Mouse (Mus musculus) MEL (cell line): ENCODE measurements at regions not wholly inside any gene's neighbourhood (a gene's known extent, or its start where the extent isn't known, plus 50 kb on each side); places are given as distances from the start of the nearest gene placed in this dataset.

Source experiments
- DNase-seq: peaks from one replicate; pipeline ENCODE4 v3.0.0; 2011; ENCODE audit warnings: low read depth, low spot score
- H3K27ac ChIP-seq: 2 replicates; pipeline ENCODE4 v1.5.1; 2012; ENCODE audit warnings: low read depth, mild to moderate bottlenecking, control low read depth, low read length, moderate library complexity; ENCODE audit not compliant: control insufficient read depth
- H3K27me3 ChIP-seq, 2 experiments: fragments of 150-350 bp in 1 of 2; sonication (generic) in 1 of 2; 2 replicates each; pipeline ENCODE4 v1.6.1; 2012; ENCODE audit warnings: low read length in 2 of 2, mild to moderate bottlenecking in 2 of 2, improper control_type of control experiment in 1 of 2, moderate library complexity in 1 of 2; ENCODE audit not compliant: insufficient read depth in 2 of 2, control insufficient read depth in 1 of 2
- H3K36me3 ChIP-seq, 2 experiments: 2 replicates each; pipeline ENCODE4 v1.6.1; 2012 to 2014; ENCODE audit warnings: low read length in 2 of 2, improper control_type of control experiment in 1 of 2, inconsistent platforms in 1 of 2, mild to moderate bottlenecking in 1 of 2; ENCODE audit not compliant: insufficient read depth in 2 of 2, control insufficient read depth in 1 of 2
- H3K4me1 ChIP-seq, 2 experiments: fragments of 150-350 bp in 1 of 2; sonication (generic) in 1 of 2; 2 replicates each; pipeline ENCODE4 v1.6.1; 2012; ENCODE audit warnings: low read length in 2 of 2, improper control_type of control experiment in 1 of 2, mild to moderate bottlenecking in 1 of 2; ENCODE audit not compliant: insufficient read depth in 2 of 2, control insufficient read depth in 1 of 2
- H3K4me3 ChIP-seq, 2 experiments: fragments of 150-350 bp in 1 of 2; sonication (generic) in 1 of 2; 2 replicates each; pipeline ENCODE4 v1.5.1; 2012; ENCODE audit warnings: low read depth in 2 of 2, low read length in 2 of 2, mild to moderate bottlenecking in 2 of 2, moderate library complexity in 2 of 2, control low read depth in 1 of 2, improper control_type of control experiment in 1 of 2; ENCODE audit not compliant: control insufficient read depth in 1 of 2, insufficient read depth in 1 of 2
- H3K79me2 ChIP-seq: 2 replicates; pipeline ENCODE4 v1.6.1; 2012; ENCODE audit warnings: mild to moderate bottlenecking, low read length, moderate library complexity; ENCODE audit not compliant: control insufficient read depth, poor library complexity, insufficient read depth
- H3K9ac ChIP-seq: 2 replicates; pipeline ENCODE4 v1.6.1; 2012; ENCODE audit warnings: low read depth, mild to moderate bottlenecking, control low read depth, low read length, moderate library complexity; ENCODE audit not compliant: control insufficient read depth, poor library complexity, severe bottlenecking
- H3K9me3 ChIP-seq: fragments of 150-350 bp; sonication (generic); replicated peaks from 2 replicates; pipeline ENCODE4 v1.6.1; 2012; ENCODE audit warnings: mild to moderate bottlenecking, low read length, improper control_type of control experiment, moderate library complexity; ENCODE audit not compliant: insufficient read depth
- BHLHE40 ChIP-seq: IDR thresholded peaks from 2 replicates; pipeline ENCODE4 v1.6.1; 2012; ENCODE audit warnings: low read depth, mild to moderate bottlenecking, inconsistent platforms, low read length, improper control_type of control experiment, borderline replicate concordance
- ELF1 ChIP-seq: IDR thresholded peaks from 2 replicates; pipeline ENCODE4 v1.6.1; 2014; ENCODE audit warnings: low read depth, mild to moderate bottlenecking, inconsistent platforms, low read length, improper control_type of control experiment, moderate library complexity
- EP300 ChIP-seq, 2 experiments: IDR thresholded peaks; 2 replicates each; pipeline ENCODE4 v1.6.1; 2011; ENCODE audit warnings: improper control_type of control experiment in 2 of 2, low read length in 2 of 2, low read depth in 1 of 2, mild to moderate bottlenecking in 1 of 2
- GABPA ChIP-seq: IDR thresholded peaks from 2 replicates; pipeline ENCODE4 v1.6.1; 2012; ENCODE audit warnings: low read depth, mild to moderate bottlenecking, inconsistent platforms, low read length, improper control_type of control experiment, moderate library complexity
- GATA1 ChIP-seq: IDR thresholded peaks from 2 replicates; pipeline ENCODE4 v1.6.1; 2011; ENCODE audit warnings: low read depth, low read length, improper control_type of control experiment
- JUND ChIP-seq: IDR thresholded peaks from 2 replicates; pipeline ENCODE4 v1.6.1; 2011; ENCODE audit warnings: low read depth, mild to moderate bottlenecking, improper control_type of control experiment, low read length
- KAT2A ChIP-seq: conservative IDR thresholded peaks from 2 replicates; pipeline ENCODE4 v1.6.1; 2012; ENCODE audit warnings: low read depth, low read length, improper control_type of control experiment, inconsistent platforms
- MEF2A ChIP-seq: IDR thresholded peaks from 2 replicates; pipeline ENCODE4 v1.6.1; 2014; ENCODE audit warnings: low read depth, mild to moderate bottlenecking, inconsistent platforms, low read length, improper control_type of control experiment; ENCODE audit not compliant: poor library complexity, insufficient replicate concordance, severe bottlenecking; ENCODE audit errors: extremely low read depth
- MXI1 ChIP-seq: IDR thresholded peaks from 2 replicates; pipeline ENCODE4 v1.6.1; 2011; ENCODE audit warnings: mild to moderate bottlenecking, low read depth, low read length, improper control_type of control experiment
- MYB ChIP-seq: IDR thresholded peaks from 2 replicates; pipeline ENCODE4 v1.6.1; 2011; ENCODE audit warnings: mild to moderate bottlenecking, low read depth, low read length, improper control_type of control experiment
- MYC ChIP-seq: IDR thresholded peaks from 2 replicates; pipeline ENCODE4 v1.6.1; 2011; ENCODE audit warnings: low read depth, mild to moderate bottlenecking, low read length, improper control_type of control experiment, moderate library complexity
- POLR2A ChIP-seq, 2 experiments: IDR thresholded peaks; 2 replicates each; pipeline ENCODE4 v1.6.1; 2011 to 2012; ENCODE audit warnings: low read length in 2 of 2, mild to moderate bottlenecking in 2 of 2, control low read depth in 1 of 2, improper control_type of control experiment in 1 of 2, low read depth in 1 of 2, moderate library complexity in 1 of 2; ENCODE audit not compliant: control insufficient read depth in 1 of 2, insufficient read depth in 1 of 2, poor library complexity in 1 of 2
- RAD21 ChIP-seq: IDR thresholded peaks from 2 replicates; pipeline ENCODE4 v1.6.1; 2011; ENCODE audit warnings: mild to moderate bottlenecking, low read depth, low read length, improper control_type of control experiment
- TAL1 ChIP-seq: IDR thresholded peaks from 2 replicates; pipeline ENCODE4 v1.6.1; 2012; ENCODE audit warnings: mild to moderate bottlenecking, inconsistent platforms, low read length, moderate library complexity, mixed read lengths
- TBP ChIP-seq: IDR thresholded peaks from 2 replicates; pipeline ENCODE4 v1.8.0; 2011; ENCODE audit warnings: low read depth, low read length, improper control_type of control experiment
- TCF12 ChIP-seq: IDR thresholded peaks from 2 replicates; pipeline ENCODE4 v1.6.1; 2014; ENCODE audit warnings: low read depth, mild to moderate bottlenecking, inconsistent platforms, low read length, improper control_type of control experiment, moderate library complexity
- UBTF ChIP-seq: IDR thresholded peaks from 2 replicates; pipeline ENCODE4 v1.6.1; 2012; ENCODE audit warnings: low read depth, mild to moderate bottlenecking, inconsistent platforms, low read length, improper control_type of control experiment, moderate library complexity, borderline replicate concordance; ENCODE audit not compliant: insufficient read depth
- ZMIZ1 ChIP-seq: IDR thresholded peaks from 2 replicates; pipeline ENCODE4 v1.6.1; 2012; ENCODE audit warnings: low read depth, mild to moderate bottlenecking, inconsistent platforms, low read length, improper control_type of control experiment, moderate library complexity

GRCm38 (mm10) chr10:95067971-95068370 lies 123.3 kb upstream of the Plxnc1 start:
- Histone ChIP-seq H3K4me3 (no peak overlapping the region), H3K79me2 (no peaks in the 10 kb centered on the region), H3K9ac (no peak overlapping the region), H3K9me3 (no peaks in the 10 kb centered on the region), H3K36me3 (peaks cover 0 to 6% of the 10 kb centered on the region in 2 experiments; a peak in 2 of 4 replicates), H3K27me3 (no peaks in the 10 kb centered on the region; a peak in 2 of 4 replicates), H3K27ac (no peak overlapping the region), H3K4me1 (peaks cover 0 to 2% of the 10 kb centered on the region in 2 experiments; a peak in 1 of 4 replicates)
- no peak for TF ChIP-seq TBP
- TF ChIP-seq RAD21 = no peak
- TF ChIP-seq MXI1 = no peak
- TF ChIP-seq POLR2A (IDR thresholded peaks at IDR 0.05; ENCODE audit: control insufficient read depth in 1 of 2, insufficient read depth in 1 of 2, low read depth in 1 of 2, low read length in 2 of 2, poor library complexity in 1 of 2) = no peak
- no peak for TF ChIP-seq MEF2A
- no peak for TF ChIP-seq MYB
- TF ChIP-seq TCF12 = no peak
- TF ChIP-seq JUND = no peak
- TF ChIP-seq ELF1 = no peak
- DNase-seq = no peak

GRCm38 (mm10) chr10:95066774-95067173 lies 122.1 kb upstream of the Plxnc1 start:
- TF ChIP-seq MYC = no peak
- TF ChIP-seq EP300 (IDR thresholded peaks at IDR 0.05; ENCODE audit: low read depth in 1 of 2, low read length in 2 of 2) = peak; percentile 43 to 60; a peak in 3 of 4 replicates
- TF ChIP-seq BHLHE40 = no peak
- no peak for TF ChIP-seq TBP
- TF ChIP-seq UBTF = no peak
- TF ChIP-seq TCF12 = peak; percentile 64
- TF ChIP-seq GATA1 = peak; percentile 81
- TF ChIP-seq ZMIZ1 = no peak
- TF ChIP-seq TAL1 = no peak
- TF ChIP-seq KAT2A = no peak
- no peak for TF ChIP-seq GABPA
- TF ChIP-seq JUND = no peak

More at GRCm38 (mm10) chr10:95066774-95067173, 122.1 kb upstream of the Plxnc1 start:
- no peak for DNase-seq
- Histone ChIP-seq H3K9me3 (no peaks in the 10 kb centered on the region), H3K36me3 (peaks cover 0 to 6% of the 10 kb centered on the region in 2 experiments; a peak in 2 of 4 replicates), H3K27me3 (no peaks in the 10 kb centered on the region; a peak in 2 of 4 replicates), H3K27ac (no peak overlapping the region), H3K9ac (no peak overlapping the region), H3K4me3 (no peak overlapping the region), H3K4me1 (peaks cover 0 to 2% of the 10 kb centered on the region in 2 experiments; a peak in 1 of 4 replicates), H3K79me2 (no peaks in the 10 kb centered on the region)
